Mouse (Mus musculus): Measurements from ENCODE around the gene Rft1. TPM values are rescaled to one million over a fixed set of nuclear protein-coding genes. Genes with fewer than 3 reads are reported as not detected.

Rft1 gene
- polyA plus RNA-seq, 1 experiment from 2014 or later, result 9.2 TPM

DNA sequence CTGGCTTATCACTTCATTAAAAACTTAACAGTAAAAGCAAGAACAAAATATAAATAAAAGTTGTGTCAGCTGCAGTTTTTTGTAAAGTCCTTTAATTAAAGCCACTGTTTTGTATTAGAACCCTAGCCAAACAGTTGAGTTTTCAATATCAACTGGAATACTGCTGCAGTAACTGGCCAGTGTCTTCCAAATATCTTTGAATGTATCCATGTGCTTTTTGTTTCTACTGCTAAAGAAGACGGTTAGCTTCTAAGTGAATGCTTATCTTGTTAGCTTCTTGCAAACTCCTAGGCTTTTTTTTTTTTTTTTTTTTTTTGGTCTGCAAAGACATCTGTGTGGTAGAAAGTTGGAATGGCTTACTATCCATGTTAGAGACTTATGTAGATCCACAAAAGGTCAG, 65.4 kb downstream of the Rft1 start:
- no peak overlapping the region for H3K27ac ChIP-seq (ENCODE audit: low read depth, low read length)
- peaks cover 8% of the 10 kb centered on the region for H3K4me1 ChIP-seq (ENCODE audit: control insufficient read depth, insufficient read depth, low read depth, low read length)
- H3K9ac ChIP-seq (ENCODE audit: low read depth, low read length), result no peak overlapping the region
- H3K27me3 ChIP-seq (replicated peaks; ENCODE audit: control insufficient read depth, insufficient read depth, low read length), result no peaks in the 10 kb centered on the region
- H3K4me3 ChIP-seq (ENCODE audit: low read length), result no peak overlapping the region
- H3K36me3 ChIP-seq (ENCODE audit: control insufficient read depth, insufficient read depth, low read length), result no peaks in the 10 kb centered on the region
- 81% methylated on average over 1 of the region's 1 CpGs for WGBS
- ATAC-seq, result no peak
- no peak overlapping the region for H3K4me2 ChIP-seq (ENCODE audit: low read length)
- no peaks in the 10 kb centered on the region for H3K9me3 ChIP-seq (ENCODE audit: control insufficient read depth, low read length)

DNA sequence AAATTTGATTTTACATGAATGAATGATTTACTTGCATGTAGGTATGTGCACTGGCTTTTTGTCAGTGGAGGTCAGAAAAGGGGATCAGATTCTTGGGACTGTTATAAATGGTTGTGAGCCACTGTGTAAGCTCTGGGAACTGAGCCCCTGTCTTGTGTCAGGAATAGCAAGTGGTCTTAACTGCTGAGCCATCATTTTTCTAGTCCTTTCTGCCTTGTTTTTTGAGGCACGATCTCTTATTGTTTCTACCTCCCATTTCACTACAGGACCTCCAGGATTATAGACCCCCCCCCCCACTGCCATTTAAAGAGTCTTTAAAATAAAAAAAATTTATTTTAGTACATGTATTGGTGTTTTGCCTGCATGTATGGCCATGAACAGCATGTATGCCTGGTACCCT, 67.7 kb downstream of the Rft1 start:
- no peak overlapping the region for H3K4me2 ChIP-seq (ENCODE audit: low read length)
- no peaks in the 10 kb centered on the region for H3K9me3 ChIP-seq (ENCODE audit: control insufficient read depth, low read length)
- ATAC-seq, result no peak

DNA sequence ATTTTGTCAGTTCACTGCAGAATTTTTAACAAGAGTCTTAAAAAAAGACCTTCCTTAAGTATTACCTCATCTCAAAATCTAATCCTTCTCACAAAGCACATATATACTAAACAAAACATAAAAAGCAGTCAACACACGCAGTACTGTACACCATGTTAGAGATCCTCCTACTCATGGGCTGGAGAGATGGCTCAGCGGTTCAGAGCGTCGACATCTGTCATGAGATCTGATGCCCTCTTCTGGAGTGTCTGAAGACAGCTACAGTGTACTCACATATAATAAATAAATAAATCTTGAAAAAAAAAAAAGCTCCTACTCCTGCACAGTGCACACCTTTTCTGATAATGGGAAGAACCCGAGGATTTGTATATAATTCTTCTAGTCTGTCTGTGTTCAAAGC, 68.2 kb downstream of the Rft1 start:
- 86% methylated on average over 5 of the region's 5 CpGs for WGBS
- Histone ChIP-seq H3K4me3 (ENCODE audit: low read length) (no peak overlapping the region), H3K4me2 (ENCODE audit: low read length) (no peak overlapping the region), H3K36me3 (ENCODE audit: control insufficient read depth, insufficient read depth, low read length) (no peaks in the 10 kb centered on the region), H3K9me3 (ENCODE audit: control insufficient read depth, low read length) (no peaks in the 10 kb centered on the region), H3K4me1 (ENCODE audit: control insufficient read depth, insufficient read depth, low read depth, low read length) (peaks cover 3% of the 10 kb centered on the region), H3K27ac (ENCODE audit: low read depth, low read length) (no peak overlapping the region), H3K27me3 (replicated peaks; ENCODE audit: control insufficient read depth, insufficient read depth, low read length) (no peaks in the 10 kb centered on the region), H3K9ac (ENCODE audit: low read depth, low read length) (no peak overlapping the region)
- ATAC-seq, result no peak

More for the DNA sequence above, 67.7 kb downstream of the Rft1 start:
- no peak overlapping the region for H3K27ac ChIP-seq (ENCODE audit: low read depth, low read length)
- peaks cover 6% of the 10 kb centered on the region for H3K4me1 ChIP-seq (ENCODE audit: control insufficient read depth, insufficient read depth, low read depth, low read length)
- H3K4me3 ChIP-seq (ENCODE audit: low read length), result no peak overlapping the region
- WGBS, result 79% methylated on average over 1 of the region's 1 CpGs
- no peaks in the 10 kb centered on the region for H3K27me3 ChIP-seq (replicated peaks; ENCODE audit: control insufficient read depth, insufficient read depth, low read length)
- H3K9ac ChIP-seq (ENCODE audit: low read depth, low read length), result no peak overlapping the region
- H3K36me3 ChIP-seq (ENCODE audit: control insufficient read depth, insufficient read depth, low read length), result no peaks in the 10 kb centered on the region

DNA sequence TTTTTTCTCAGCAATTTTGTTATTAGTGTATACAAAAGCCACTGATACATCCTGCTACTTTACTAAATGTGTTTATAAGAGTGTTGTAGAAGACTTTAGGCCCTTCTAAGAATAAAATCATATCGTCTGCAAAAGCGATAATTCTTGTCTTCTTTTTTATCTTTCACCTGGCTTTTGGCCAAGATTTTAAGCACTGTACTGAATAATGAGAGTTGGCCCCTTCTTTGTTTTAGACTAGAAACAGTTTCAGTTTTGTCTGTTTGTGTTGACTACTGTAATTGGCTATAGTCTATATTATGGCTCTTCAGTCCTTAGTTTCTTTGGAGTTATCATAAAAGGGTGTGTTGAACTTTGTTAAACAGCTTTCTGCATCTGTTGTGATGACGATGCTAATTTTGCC, 77.7 kb downstream of the Rft1 start:
- Histone ChIP-seq H3K4me1 (ENCODE audit: control insufficient read depth, insufficient read depth, low read depth, low read length) (no peaks in the 10 kb centered on the region), H3K27ac (ENCODE audit: low read depth, low read length) (no peak overlapping the region), H3K9ac (ENCODE audit: low read depth, low read length) (no peak overlapping the region), H3K27me3 (replicated peaks; ENCODE audit: control insufficient read depth, insufficient read depth, low read length) (no peaks in the 10 kb centered on the region), H3K4me3 (ENCODE audit: low read length) (no peak overlapping the region), H3K36me3 (ENCODE audit: control insufficient read depth, insufficient read depth, low read length) (no peaks in the 10 kb centered on the region), H3K9me3 (ENCODE audit: control insufficient read depth, low read length) (no peaks in the 10 kb centered on the region), H3K4me2 (ENCODE audit: low read length) (no peak overlapping the region)
- no peak for ATAC-seq
- WGBS, result 76% methylated on average over 3 of the region's 3 CpGs

DNA sequence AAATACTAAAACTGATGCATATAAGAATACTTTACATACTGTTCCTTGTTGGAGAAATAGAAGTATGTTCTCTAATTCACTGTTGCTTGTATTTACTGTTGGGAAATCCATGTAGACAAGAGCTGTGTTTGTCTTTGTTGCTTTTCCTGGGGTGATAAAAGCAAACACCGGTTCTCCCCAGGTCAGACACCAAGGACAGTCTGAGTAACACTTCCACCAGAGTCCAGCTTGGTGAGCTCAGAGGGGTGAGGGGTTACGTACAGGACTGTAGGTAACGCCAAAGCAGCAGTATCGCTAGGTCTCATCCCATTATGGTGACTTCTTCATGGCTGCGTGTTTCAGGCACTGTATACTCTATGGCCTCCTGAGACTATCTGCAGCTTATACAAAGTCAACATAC, 80.5 kb downstream of the Rft1 start:
- no peak overlapping the region for H3K4me3 ChIP-seq (ENCODE audit: low read length)
- H3K27ac ChIP-seq (ENCODE audit: low read depth, low read length), result no peak overlapping the region
- no peaks in the 10 kb centered on the region for H3K9me3 ChIP-seq (ENCODE audit: control insufficient read depth, low read length)
- no peak for ATAC-seq
- H3K27me3 ChIP-seq (replicated peaks; ENCODE audit: control insufficient read depth, insufficient read depth, low read length), result no peaks in the 10 kb centered on the region
- no peak overlapping the region for H3K9ac ChIP-seq (ENCODE audit: low read depth, low read length)
- no peaks in the 10 kb centered on the region for H3K36me3 ChIP-seq (ENCODE audit: control insufficient read depth, insufficient read depth, low read length)
- no peak overlapping the region for H3K4me2 ChIP-seq (ENCODE audit: low read length)
- WGBS, result 96% methylated on average over 5 of the region's 5 CpGs
- no peaks in the 10 kb centered on the region for H3K4me1 ChIP-seq (ENCODE audit: control insufficient read depth, insufficient read depth, low read depth, low read length)

DNA sequence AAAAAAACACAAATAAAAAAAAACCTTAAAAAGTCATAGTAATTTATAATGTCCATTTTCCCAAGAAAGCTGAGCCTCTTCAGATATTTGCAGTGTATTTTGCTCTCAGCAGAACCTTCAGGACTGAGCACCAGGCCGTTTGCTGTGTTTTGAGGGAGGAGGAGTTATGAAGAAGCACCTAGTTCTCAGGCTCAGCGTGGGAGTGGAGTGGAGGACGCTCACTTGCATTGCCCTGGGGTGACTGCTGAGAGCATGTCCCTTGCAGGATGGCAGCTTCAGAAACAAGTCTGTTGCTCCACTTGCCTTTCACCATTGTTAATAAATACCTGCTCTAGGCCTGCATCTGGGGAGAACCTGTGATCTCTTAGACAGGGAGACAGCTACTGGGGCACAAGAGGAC, 81.7 kb downstream of the Rft1 start:
- Histone ChIP-seq H3K4me3 (ENCODE audit: low read length) (no peak overlapping the region), H3K4me1 (ENCODE audit: control insufficient read depth, insufficient read depth, low read depth, low read length) (no peaks in the 10 kb centered on the region), H3K27me3 (replicated peaks; ENCODE audit: control insufficient read depth, insufficient read depth, low read length) (no peaks in the 10 kb centered on the region), H3K9me3 (ENCODE audit: control insufficient read depth, low read length) (no peaks in the 10 kb centered on the region), H3K36me3 (ENCODE audit: control insufficient read depth, insufficient read depth, low read length) (no peaks in the 10 kb centered on the region), H3K9ac (ENCODE audit: low read depth, low read length) (no peak overlapping the region), H3K4me2 (ENCODE audit: low read length) (no peak overlapping the region), H3K27ac (ENCODE audit: low read depth, low read length) (no peak overlapping the region)
- 91% methylated on average over 3 of the region's 3 CpGs for WGBS
- ATAC-seq, result no peak

DNA sequence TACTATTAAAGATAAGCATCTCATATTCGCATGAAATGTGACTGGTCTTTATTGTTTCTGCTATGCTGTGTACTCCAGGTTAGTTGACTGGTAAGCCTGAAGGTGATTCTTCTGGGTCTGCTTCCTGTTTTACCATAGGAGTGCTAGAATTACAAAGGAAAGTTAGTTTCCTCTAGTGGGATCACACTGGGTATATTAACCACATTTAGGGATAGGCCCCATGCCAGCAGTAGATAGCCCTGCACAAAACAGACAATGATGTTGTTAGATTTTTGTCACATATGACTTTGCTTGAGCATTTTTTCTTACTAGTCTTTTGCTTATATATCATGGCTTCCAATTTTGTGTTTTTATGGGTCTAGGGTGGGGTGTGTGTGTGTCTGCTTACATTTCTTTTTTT, 82.3 kb downstream of the Rft1 start:
- no peak for ATAC-seq
- Histone ChIP-seq H3K27me3 (replicated peaks; ENCODE audit: control insufficient read depth, insufficient read depth, low read length) (no peaks in the 10 kb centered on the region), H3K36me3 (ENCODE audit: control insufficient read depth, insufficient read depth, low read length) (no peaks in the 10 kb centered on the region), H3K4me1 (ENCODE audit: control insufficient read depth, insufficient read depth, low read depth, low read length) (no peaks in the 10 kb centered on the region), H3K27ac (ENCODE audit: low read depth, low read length) (no peak overlapping the region), H3K4me3 (ENCODE audit: low read length) (no peak overlapping the region), H3K9me3 (ENCODE audit: control insufficient read depth, low read length) (no peaks in the 10 kb centered on the region), H3K4me2 (ENCODE audit: low read length) (no peak overlapping the region), H3K9ac (ENCODE audit: low read depth, low read length) (no peak overlapping the region)
- 95% methylated on average over 1 of the region's 1 CpGs for WGBS

Other genes starting within 250 kb of the Rft1 start
- 14.2 and 16.8 TPM in 2 replicates for gene Dcp1a, start 174.8 kb upstream of the Rft1 start, polyA plus RNA-seq (2015; fragmentation: Nextera tagmentation; extraction: Ambion mirVana)
- 9.5 TPM in 2 replicates for gene Cacna1d, start 162.9 kb upstream of the Rft1 start, polyA plus RNA-seq (2015; fragmentation: Nextera tagmentation; extraction: Ambion mirVana)
- gene Tkt, start 106.0 kb upstream of the Rft1 start, polyA plus RNA-seq (2015; fragmentation: Nextera tagmentation; extraction: Ambion mirVana), result 301 and 314 TPM in 2 replicates
- 22.0 and 27.1 TPM in 2 replicates for gene Prkcd, start 28.1 kb upstream of the Rft1 start, polyA plus RNA-seq (2015; fragmentation: Nextera tagmentation; extraction: Ambion mirVana)
- gene Sfmbt1, start 60.5 kb downstream of the Rft1 start, polyA plus RNA-seq (2015; fragmentation: Nextera tagmentation; extraction: Ambion mirVana), result 15.1 and 15.9 TPM in 2 replicates
- gene Tmem110, start 171.2 kb downstream of the Rft1 start, polyA plus RNA-seq (2015; fragmentation: Nextera tagmentation; extraction: Ambion mirVana), result 19.6 and 21.9 TPM in 2 replicates
- gene Mustn1, start 224.8 kb downstream of the Rft1 start, polyA plus RNA-seq (2015; fragmentation: Nextera tagmentation; extraction: Ambion mirVana), result 1.3 and 2.6 TPM in 2 replicates
- not detected in 2 replicates for gene Itih4, start 232.1 kb downstream of the Rft1 start, polyA plus RNA-seq (2015; fragmentation: Nextera tagmentation; extraction: Ambion mirVana)

Measured in hindbrain, embryonic 16.5 days (tissue).